Mouse (Mus musculus) kidney, postnatal 0 days (tissue): ENCODE results near the gene Htr1f. TPM values are rescaled to one million over a fixed set of nuclear protein-coding genes. Genes with fewer than 3 reads are reported as not detected.

Experiments
- ATAC-seq: fragments of 200-750 bp; cut with Nextera tagmentation; replicated peaks from 2 replicates; pipeline ENCODE4 v1.8.0; 2017; ENCODE audit warnings: low read depth, moderate number of reproducible peaks, moderate TSS enrichment, moderate library complexity; ENCODE audit not compliant: low FRiP score
- DNase-seq: peaks from one replicate; pipeline ENCODE4 v3.0.0-alpha.2; 2016; ENCODE audit warnings: low spot score
- H3K27ac ChIP-seq: fragments of 300-500 bp; sonication (generic); 2 replicates; pipeline ENCODE4 v1.5.1; 2014; ENCODE audit warnings: mild to moderate bottlenecking
- H3K27me3 ChIP-seq: fragments of 300-500 bp; sonication (generic); 2 replicates; pipeline ENCODE4 v1.6.1; 2014; ENCODE audit warnings: low read length, mixed read lengths; ENCODE audit not compliant: insufficient read depth
- H3K36me3 ChIP-seq: fragments of 300-500 bp; sonication (generic); 2 replicates; pipeline ENCODE4 v1.6.1; 2014; ENCODE audit warnings: low read length, mixed read lengths; ENCODE audit not compliant: insufficient read depth
- H3K4me1 ChIP-seq: fragments of 300-500 bp; sonication (generic); replicated peaks from 2 replicates; pipeline ENCODE4 v1.6.1; 2014; ENCODE audit warnings: antibody characterized with exemption, low read length, mixed read lengths; ENCODE audit not compliant: insufficient read depth
- H3K4me2 ChIP-seq: fragments of 300-500 bp; sonication (generic); 2 replicates; pipeline ENCODE4 v1.6.1; 2014; ENCODE audit warnings: mild to moderate bottlenecking, low read length, moderate library complexity, mixed read lengths
- H3K4me3 ChIP-seq: fragments of 300-500 bp; sonication (generic); replicated peaks from 2 replicates; pipeline ENCODE4 v1.5.1; 2014; ENCODE audit warnings: low read depth, low read length
- H3K9ac ChIP-seq: fragments of 300-500 bp; sonication (generic); 2 replicates; pipeline ENCODE4 v1.6.1; 2014; ENCODE audit warnings: low read depth, low read length
- H3K9me3 ChIP-seq: fragments of 300-500 bp; sonication (generic); replicated peaks from 2 replicates; pipeline ENCODE4 v1.6.1; 2016; ENCODE audit warnings: low read length, inconsistent platforms, mixed read lengths
- CTCF ChIP-seq: IDR thresholded peaks from 2 replicates; pipeline ENCODE4 v1.5.1; 2016; ENCODE audit warnings: antibody characterized with exemption, low read depth, mild to moderate bottlenecking, moderate library complexity
- WGBS: fragments of 180-500 bp; shearing (Covaris S2); extraction: QIAGEN DNeasy Blood & Tissue Kit; methylation state at CpG from one replicate; pipeline ENCODE4 v1.1.7; 2014; 5-methylcytosine and 5-hydroxymethylcytosine counted together
- polyA plus RNA-seq: library from polyadenylated mRNA; unstranded; fragments of >200 nt; fragmentation: Nextera tagmentation; extraction: Ambion mirVana; gene quantifications from 2 replicates; pipeline ENCODE4 v1.2.1, GENCODE M21; 2015

The Htr1f gene
- polyA plus RNA-seq, 1 experiment from 2014 or later, result 0.07 TPM

- Histone ChIP-seq H3K27me3 (no peaks in the 10 kb centered on the region), H3K9me3 (no peaks in the 10 kb centered on the region), H3K4me1 (no peaks in the 10 kb centered on the region), H3K4me3 (no peak overlapping the region), H3K36me3 (no peaks in the 10 kb centered on the region), H3K9ac (no peak overlapping the region), H3K4me2 (no peak overlapping the region), H3K27ac (no peak overlapping the region)
- DNase-seq (no peak), ATAC-seq (no peak)
- TF ChIP-seq CTCF, result no peak
- WGBS, result 26% methylated on average over 1 of the region's 1 CpGs
Observed at GRCm38 (mm10) chr16:64934011-64934410, 171.6 kb downstream of the Htr1f start.

- WGBS, result 44% methylated on average over 9 of the region's 9 CpGs
- Histone ChIP-seq H3K9me3 (no peaks in the 10 kb centered on the region), H3K4me2 (no peak overlapping the region), H3K4me1 (no peaks in the 10 kb centered on the region), H3K4me3 (no peak overlapping the region), H3K36me3 (no peaks in the 10 kb centered on the region), H3K27ac (no peak overlapping the region; the same call in 1 of the 2 replicates), H3K9ac (no peak overlapping the region), H3K27me3 (no peaks in the 10 kb centered on the region)
- ATAC-seq, result peak; percentile 36; the same call in 1 of the 2 replicates
- no peak for TF ChIP-seq CTCF
- peak; percentile 28 for DNase-seq
Observed at GRCm38 (mm10) chr16:64923500-64923899, 182.2 kb downstream of the Htr1f start.

GRCm38 (mm10) chr16:64908747-64909146, 196.9 kb downstream of the Htr1f start:
- Histone ChIP-seq H3K27me3 (no peaks in the 10 kb centered on the region), H3K4me2 (no peak overlapping the region), H3K9me3 (no peaks in the 10 kb centered on the region), H3K4me1 (no peaks in the 10 kb centered on the region), H3K4me3 (no peak overlapping the region), H3K27ac (no peak overlapping the region), H3K9ac (no peak overlapping the region), H3K36me3 (no peaks in the 10 kb centered on the region)
- no peak for DNase-seq
- 54% methylated on average over 10 of the region's 10 CpGs for WGBS
- peak; percentile 33; the same call in 1 of the 2 replicates for ATAC-seq
- no peak for TF ChIP-seq CTCF

GRCm38 (mm10) chr16:64907112-64907511, 198.5 kb downstream of the Htr1f start:
- 25% methylated on average over 3 of the region's 3 CpGs for WGBS
- no peaks in the 10 kb centered on the region for H3K36me3 ChIP-seq
- TF ChIP-seq CTCF, result peak; percentile 75
- H3K9me3 ChIP-seq, result no peaks in the 10 kb centered on the region
- no peaks in the 10 kb centered on the region for H3K4me1 ChIP-seq
- H3K4me2 ChIP-seq, result no peak overlapping the region
- peak; percentile 71 for DNase-seq
- H3K9ac ChIP-seq, result no peak overlapping the region
- H3K27me3 ChIP-seq, result no peaks in the 10 kb centered on the region
- H3K27ac ChIP-seq, result no peak overlapping the region
- no peak overlapping the region for H3K4me3 ChIP-seq
- no peak for ATAC-seq

GRCm38 (mm10) chr16:64903328-64903727, 202.3 kb downstream of the Htr1f start:
- no peak overlapping the region for H3K9ac ChIP-seq
- no peak overlapping the region for H3K27ac ChIP-seq
- ATAC-seq, result no peak
- H3K27me3 ChIP-seq, result no peaks in the 10 kb centered on the region
- H3K9me3 ChIP-seq, result no peaks in the 10 kb centered on the region
- DNase-seq, result peak; percentile 40
- no peak overlapping the region for H3K4me2 ChIP-seq
- no peaks in the 10 kb centered on the region for H3K36me3 ChIP-seq
- peak; percentile 53; the same call in 1 of the 2 replicates for TF ChIP-seq CTCF
- no peaks in the 10 kb centered on the region for H3K4me1 ChIP-seq
- no peak overlapping the region for H3K4me3 ChIP-seq
- WGBS, result 32% methylated on average over 2 of the region's 2 CpGs

- H3K4me3 ChIP-seq, result no peak overlapping the region
- no peak for ATAC-seq
- H3K4me1 ChIP-seq, result no peaks in the 10 kb centered on the region
- peak; percentile 62 for TF ChIP-seq CTCF
- DNase-seq, result peak; percentile 73
- no peak overlapping the region for H3K4me2 ChIP-seq
- 38% methylated on average over 2 of the region's 2 CpGs for WGBS
- no peaks in the 10 kb centered on the region for H3K27me3 ChIP-seq
- H3K36me3 ChIP-seq, result no peaks in the 10 kb centered on the region
- no peaks in the 10 kb centered on the region for H3K9me3 ChIP-seq
- no peak overlapping the region for H3K27ac ChIP-seq
- no peak overlapping the region for H3K9ac ChIP-seq
Observed at GRCm38 (mm10) chr16:64899084-64899483, 206.6 kb downstream of the Htr1f start.

GRCm38 (mm10) chr16:64889496-64889895, 216.2 kb downstream of the Htr1f start:
- no peaks in the 10 kb centered on the region for H3K27me3 ChIP-seq
- 96% methylated on average over 3 of the region's 3 CpGs for WGBS
- H3K9me3 ChIP-seq, result no peaks in the 10 kb centered on the region
- TF ChIP-seq CTCF, result no peak
- DNase-seq (no peak), ATAC-seq (no peak)
- no peak overlapping the region for H3K4me2 ChIP-seq
- no peak overlapping the region for H3K9ac ChIP-seq
- H3K4me1 ChIP-seq, result no peaks in the 10 kb centered on the region
- no peak overlapping the region for H3K27ac ChIP-seq
- no peak overlapping the region for H3K4me3 ChIP-seq
- H3K36me3 ChIP-seq, result no peaks in the 10 kb centered on the region
